Mouse (Mus musculus) neural tube, embryonic 14.5 days (tissue): ENCODE measurements around the gene Ttc16. TPM values are rescaled to one million over a fixed set of nuclear protein-coding genes. Genes with fewer than 3 reads are reported as not detected.

Experiments
- ATAC-seq: fragments of 200-750 bp; cut with Nextera tagmentation; 2 replicates; pipeline ENCODE4 v1.8.0; 2017; ENCODE audit warnings: low read depth, mild to moderate bottlenecking, moderate TSS enrichment, moderate library complexity
- H3K27ac ChIP-seq: fragments of 300-500 bp; sonication (generic); 2 replicates; pipeline ENCODE4 v1.5.1; 2014; ENCODE audit warnings: low read depth, mild to moderate bottlenecking, control low read depth, low read length, moderate library complexity, mixed read lengths
- H3K27me3 ChIP-seq: fragments of 300-500 bp; sonication (generic); 2 replicates; pipeline ENCODE4 v1.6.1; 2014; ENCODE audit warnings: low read length; ENCODE audit not compliant: control insufficient read depth, insufficient read depth
- H3K36me3 ChIP-seq: fragments of 300-500 bp; sonication (generic); 2 replicates; pipeline ENCODE4 v1.6.1; 2014; ENCODE audit warnings: low read length, mixed read lengths; ENCODE audit not compliant: control insufficient read depth, insufficient read depth
- H3K4me1 ChIP-seq: fragments of 300-500 bp; sonication (generic); 2 replicates; pipeline ENCODE4 v1.6.1; 2014; ENCODE audit warnings: low read length; ENCODE audit not compliant: control insufficient read depth, insufficient read depth
- H3K4me2 ChIP-seq: fragments of 300-500 bp; sonication (generic); 2 replicates; pipeline ENCODE4 v1.6.1; 2014; ENCODE audit warnings: mild to moderate bottlenecking, low read depth, low read length, control low read depth
- H3K4me3 ChIP-seq: fragments of 300-500 bp; sonication (generic); 2 replicates; pipeline ENCODE4 v1.5.1; 2014; ENCODE audit warnings: low read depth, low read length, control low read depth, mixed read lengths
- H3K9ac ChIP-seq: fragments of 300-500 bp; sonication (generic); replicated peaks from 2 replicates; pipeline ENCODE4 v1.6.1; 2014; ENCODE audit warnings: low read depth, mild to moderate bottlenecking, control low read depth, low read length, mixed read lengths
- H3K9me3 ChIP-seq: fragments of 300-500 bp; sonication (generic); 2 replicates; pipeline ENCODE4 v1.6.1; 2016; ENCODE audit warnings: low read length; ENCODE audit not compliant: control insufficient read depth
- WGBS: fragments of 180-500 bp; shearing (Covaris S2); extraction: QIAGEN DNeasy Blood & Tissue Kit; methylation state at CpG from one replicate; pipeline ENCODE4 v1.1.7; 2014; 5-methylcytosine and 5-hydroxymethylcytosine counted together
- microRNA counts: library from miRNA; unstranded; fragments of <30 nt; microRNA quantifications from one replicate; lab custom pipeline; 2016
- microRNA-seq: library from miRNA; unstranded; fragments of <30 nt; microRNA quantifications from one replicate; pipeline ENCODE4, GENCODE M21; 2016
- polyA plus RNA-seq: library from polyadenylated mRNA; unstranded; fragments of >200 nt; fragmentation: Nextera tagmentation; extraction: Ambion mirVana; gene quantifications from 2 replicates; pipeline ENCODE4 v1.2.1, GENCODE M21; 2014

Gene Ttc16
- polyA plus RNA-seq, 1 experiment from 2014 or later, result 0.82 TPM

DNA sequence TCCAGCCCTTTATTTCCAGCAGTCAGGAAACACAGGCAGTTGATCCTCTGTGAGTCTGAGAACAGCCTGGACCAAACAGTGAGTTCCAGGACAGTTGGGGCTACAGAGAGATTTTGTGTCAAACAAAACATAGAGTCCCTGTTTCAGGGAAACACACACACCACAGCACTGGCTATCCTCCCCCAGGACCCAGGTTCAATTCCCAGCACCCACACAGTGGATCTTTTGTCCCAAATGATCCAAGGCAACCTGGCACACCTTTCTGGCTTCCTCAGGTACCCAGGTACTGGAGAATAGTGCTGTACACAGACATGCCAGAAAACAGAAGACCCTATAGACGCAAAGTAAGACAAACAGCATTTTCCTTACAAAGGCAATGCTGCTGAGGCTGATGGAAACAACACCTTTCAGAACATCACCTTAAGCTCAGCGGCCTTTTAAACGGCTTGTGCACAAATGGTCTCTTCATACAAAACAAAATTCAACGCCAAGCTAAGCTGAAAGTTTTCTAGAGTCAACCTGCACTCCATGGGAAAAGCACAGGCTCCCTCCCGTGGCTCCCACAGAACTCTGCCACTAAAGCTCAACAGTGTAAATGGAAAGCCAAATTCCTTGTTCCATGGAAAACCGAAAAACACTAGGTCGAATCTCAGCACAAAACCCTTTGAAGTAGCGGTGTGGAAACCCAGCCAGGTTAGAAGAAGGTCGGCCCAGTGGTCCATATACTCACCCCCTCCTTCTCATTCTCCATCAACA lies 64.0 kb downstream of the Ttc16 start:
- Histone ChIP-seq H3K4me2 (peak overlapping the region; percentile 90), H3K27me3 (no peaks in the 10 kb centered on the region), H3K27ac (0 out of 2 replicates have a peak overlapping the region, but pooled peaks have one; percentile 100), H3K9me3 (no peaks in the 10 kb centered on the region), H3K4me1 (peaks cover 18% of the 10 kb centered on the region), H3K4me3 (peak overlapping the region; percentile 84), H3K9ac (peak overlapping the region; percentile 97), H3K36me3 (peaks cover 25% of the 10 kb centered on the region)
- ATAC-seq, result no peak
- WGBS, result 32% methylated on average over 9 of the region's 9 CpGs

DNA sequence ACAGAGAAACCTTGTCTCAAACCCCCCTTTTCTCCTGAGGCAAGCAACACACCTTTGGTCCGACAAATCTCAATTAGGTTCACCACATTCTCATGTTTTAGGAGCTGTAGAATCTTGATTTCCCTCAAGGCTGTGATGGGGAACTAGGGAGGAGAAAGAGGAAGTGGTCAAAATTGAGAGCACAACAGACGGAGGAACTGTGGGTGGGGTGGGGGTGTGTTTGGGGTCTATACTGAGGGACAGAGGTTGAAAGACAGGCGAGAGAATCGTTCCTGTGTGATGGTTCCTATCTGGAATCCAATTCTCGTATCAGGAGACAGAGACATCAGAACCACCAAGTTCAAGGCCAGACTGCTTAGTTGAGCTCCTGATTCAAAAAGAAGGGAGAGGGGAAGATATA lies 65.0 kb downstream of the Ttc16 start:
- no peaks in the 10 kb centered on the region for H3K9me3 ChIP-seq
- H3K36me3 ChIP-seq, result peaks cover 33% of the 10 kb centered on the region
- no peaks in the 10 kb centered on the region for H3K27me3 ChIP-seq
- H3K27ac ChIP-seq, result no peak overlapping the region
- WGBS, result 93% methylated on average over 5 of the region's 5 CpGs
- no peak overlapping the region for H3K9ac ChIP-seq
- no peak for ATAC-seq
- no peak overlapping the region for H3K4me2 ChIP-seq
- no peak overlapping the region for H3K4me3 ChIP-seq
- peaks cover 18% of the 10 kb centered on the region for H3K4me1 ChIP-seq

DNA sequence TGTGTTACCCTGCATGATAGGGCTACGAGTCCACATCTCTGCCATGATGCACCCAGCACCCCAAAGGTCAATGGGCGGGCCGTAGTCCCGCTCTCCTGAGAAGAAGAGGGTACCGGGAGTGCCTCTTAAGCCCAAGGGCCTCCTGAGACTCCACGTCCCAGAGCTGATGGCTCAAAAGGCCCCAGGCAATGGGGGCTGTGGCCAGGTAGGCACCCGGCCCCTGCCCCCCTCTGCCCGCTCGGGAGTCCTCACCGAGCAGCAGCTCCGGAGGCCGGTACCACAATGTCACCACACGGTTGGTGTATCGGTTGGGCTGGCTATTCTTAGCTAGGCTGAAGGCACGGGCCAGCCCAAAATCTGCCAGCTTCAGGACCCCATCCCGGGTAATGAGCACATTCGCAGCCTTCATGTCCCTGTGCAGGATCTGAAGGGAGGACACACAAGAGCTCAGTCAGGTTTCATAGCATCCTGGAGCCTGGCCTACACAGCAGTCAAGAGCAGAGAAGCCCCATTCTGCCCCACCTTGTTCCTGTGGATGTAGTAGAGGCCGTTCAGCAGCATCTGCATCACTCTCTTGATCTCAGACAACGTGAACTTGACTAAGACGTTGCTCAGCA lies 65.8 kb downstream of the Ttc16 start:
- H3K9me3 ChIP-seq, result no peaks in the 10 kb centered on the region
- H3K9ac ChIP-seq, result no peak overlapping the region
- H3K36me3 ChIP-seq, result peaks cover 41% of the 10 kb centered on the region
- H3K27me3 ChIP-seq, result no peaks in the 10 kb centered on the region
- H3K27ac ChIP-seq, result no peak overlapping the region
- WGBS, result 94% methylated on average over 20 of the region's 20 CpGs
- H3K4me3 ChIP-seq, result no peak overlapping the region
- peaks cover 18% of the 10 kb centered on the region for H3K4me1 ChIP-seq
- H3K4me2 ChIP-seq, result no peak overlapping the region
- no peak for ATAC-seq

DNA sequence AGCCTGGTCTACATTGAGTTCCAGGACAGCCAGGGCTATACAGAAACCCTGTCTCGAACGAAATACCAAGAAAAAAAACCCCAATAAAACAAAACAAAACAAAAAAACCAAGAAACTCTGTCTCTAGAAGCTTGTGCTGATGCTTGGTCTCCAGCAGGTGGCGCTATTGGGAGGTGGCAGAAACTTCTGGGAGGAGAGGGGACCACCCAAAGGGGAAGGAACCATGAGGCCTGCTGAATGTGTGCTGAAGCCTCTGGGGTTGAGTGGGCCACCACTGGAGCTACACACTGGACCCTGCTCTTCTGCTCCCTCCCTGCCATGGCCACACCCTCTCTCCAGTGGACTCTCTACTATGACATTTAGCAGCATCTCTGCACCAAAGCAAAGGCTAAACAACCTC lies 66.8 kb downstream of the Ttc16 start:
- WGBS, result 42% methylated on average over 3 of the region's 3 CpGs
- Histone ChIP-seq H3K27me3 (no peaks in the 10 kb centered on the region), H3K9ac (no peak overlapping the region), H3K9me3 (no peaks in the 10 kb centered on the region), H3K4me3 (no peak overlapping the region), H3K4me1 (peaks cover 11% of the 10 kb centered on the region), H3K4me2 (no peak overlapping the region), H3K27ac (no peak overlapping the region), H3K36me3 (peaks cover 47% of the 10 kb centered on the region)
- no peak for ATAC-seq

MicroRNA genes within 50 kb of the gene (microRNA counts, 519-probe panel; counts per million panel counts)
- not detected for microRNA mmu-miR-2861 (lab: Ali Mortazavi, UCI)

Small RNAs within 50 kb of the gene (microRNA-seq; reads per million reads assigned to microRNA genes)
- not detected for gene Mir2861
- not detected for gene Mir3960

Other genes starting within 250 kb of the Ttc16 start
- 6.7 and 7.3 TPM in 2 replicates for gene Fam102a, start 240.3 kb downstream of the Ttc16 start, polyA plus RNA-seq
- gene Dpm2, start 204.8 kb downstream of the Ttc16 start, polyA plus RNA-seq, result 143 and 157 TPM in 2 replicates
- gene Pip5kl1, start 200.8 kb downstream of the Ttc16 start, polyA plus RNA-seq, result 12.4 and 17.1 TPM in 2 replicates
- 0.98 and 1.2 TPM in 2 replicates for gene 9430097D07Rik, start 199.9 kb downstream of the Ttc16 start, polyA plus RNA-seq
- gene St6galnac4, start 188.5 kb downstream of the Ttc16 start, polyA plus RNA-seq, result 30.4 and 35.1 TPM in 2 replicates
- gene St6galnac6, start 175.9 kb downstream of the Ttc16 start, polyA plus RNA-seq, result 5.2 and 5.4 TPM in 2 replicates
- 78.6 and 85.0 TPM in 2 replicates for gene Ak1, start 153.9 kb downstream of the Ttc16 start, polyA plus RNA-seq
- gene Eng, start 129.0 kb downstream of the Ttc16 start, polyA plus RNA-seq, result 13.0 and 22.9 TPM in 2 replicates
- 14.6 and 15.3 TPM in 2 replicates for gene Fpgs, start 71.5 kb downstream of the Ttc16 start, polyA plus RNA-seq
- gene Cdk9, start 62.6 kb downstream of the Ttc16 start, polyA plus RNA-seq, result 54.4 and 57.5 TPM in 2 replicates
- gene Sh2d3c, start 54.6 kb downstream of the Ttc16 start, polyA plus RNA-seq, result 41.2 and 51.2 TPM in 2 replicates
- 3.9 TPM in 2 replicates for gene 6330409D20Rik, start 34.6 kb downstream of the Ttc16 start, polyA plus RNA-seq
- gene Tor2a, start 18.4 kb downstream of the Ttc16 start, polyA plus RNA-seq, result 56.0 and 57.6 TPM in 2 replicates
- gene Ptrh1, start 153 bp upstream of the Ttc16 start, polyA plus RNA-seq, result 3.7 and 4.8 TPM in 2 replicates
- gene Cfap157, start 8.8 kb upstream of the Ttc16 start, polyA plus RNA-seq, result 0.48 TPM in 2 replicates
- 290 and 312 TPM in 2 replicates for gene Stxbp1, start 71.6 kb upstream of the Ttc16 start, polyA plus RNA-seq
- 11.8 and 18.3 TPM in 2 replicates for gene Fam129b, start 100.5 kb upstream of the Ttc16 start, polyA plus RNA-seq
- gene Rpl12, start 185.9 kb upstream of the Ttc16 start, polyA plus RNA-seq, result 99.4 and 113 TPM in 2 replicates
- gene Lrsam1, start 186.0 kb upstream of the Ttc16 start, polyA plus RNA-seq, result 19.3 and 22.8 TPM in 2 replicates
- 17.6 and 21.2 TPM in 2 replicates for gene Slc2a8, start 206.4 kb upstream of the Ttc16 start, polyA plus RNA-seq